In genomic region chr12:100298788-100299187, GRCm38 (mm10) we compare ENCODE assay signal across 11 mouse cellular contexts.
DNase-seq lines count a peak whose midpoint lies in the region; ATAC-seq lines count a peak whose summit lies in the region.
"Had no signal": no experiment of that assay in that cellular context is flagged by ENCODE, and none has a peak within 500 bp of the region (broad histone marks: within the 10 kb centered on the region; RNA-seq: fewer than 3 reads in every experiment).

No protein-coding gene starts in this region.

- no peaks in the 10 kb centered on the region for H3K27me3 ChIP-seq in forebrain, embryonic 10.5 days (ENCODE audit: poor library complexity, severe bottlenecking)
- no peaks in the 10 kb centered on the region for H3K27me3 ChIP-seq in forebrain, embryonic 15.5 days
- H3K27me3 ChIP-seq in hindbrain, embryonic 14.5 days (ENCODE audit: control insufficient read depth, insufficient read depth, low read length): no peaks in the 10 kb centered on the region
- no peaks in the 10 kb centered on the region for H3K27me3 ChIP-seq in hindbrain, embryonic 13.5 days
- no peaks in the 10 kb centered on the region for H3K27me3 ChIP-seq in lung, embryonic 16.5 days (ENCODE audit: control insufficient read depth, insufficient read depth, low read depth, low read length)
- H3K27me3 ChIP-seq in intestine, embryonic 16.5 days (replicated peaks; ENCODE audit: control insufficient read depth, insufficient read depth, low read length): no peaks in the 10 kb centered on the region
- H3K27me3 ChIP-seq: Patski had no signal

- H3K27ac ChIP-seq in forebrain, embryonic 10.5 days: 0 out of 2 replicates have a peak overlapping the region, but pooled peaks have one; percentile 12
- H3K27ac ChIP-seq in forebrain, embryonic 15.5 days (replicated peaks): no peak overlapping the region
- H3K27ac ChIP-seq in hindbrain, embryonic 14.5 days: peak overlapping the region; percentile 14; the same call in 1 of the 2 replicates
- no peak overlapping the region for H3K27ac ChIP-seq in hindbrain, embryonic 13.5 days
- peak overlapping the region; percentile 75 for H3K27ac ChIP-seq in lung, embryonic 16.5 days (ENCODE audit: low read length)
- peak overlapping the region; percentile 51; the same call in 1 of the 2 replicates for H3K27ac ChIP-seq in intestine, embryonic 16.5 days (ENCODE audit: low read length)

- no peak overlapping the region for H3K9ac ChIP-seq in forebrain, embryonic 15.5 days (replicated peaks)
- H3K9ac ChIP-seq in hindbrain, embryonic 14.5 days: no peak overlapping the region
- no peak overlapping the region for H3K9ac ChIP-seq in hindbrain, embryonic 13.5 days
- no peak overlapping the region for H3K9ac ChIP-seq in lung, embryonic 16.5 days (ENCODE audit: low read length)
- no peak overlapping the region for H3K9ac ChIP-seq in intestine, embryonic 16.5 days (ENCODE audit: low read depth, low read length)

- H3K4me2 ChIP-seq in forebrain, embryonic 15.5 days (replicated peaks): no peak overlapping the region
- H3K4me2 ChIP-seq in hindbrain, embryonic 14.5 days (replicated peaks): no peak overlapping the region
- H3K4me2 ChIP-seq in hindbrain, embryonic 13.5 days: no peak overlapping the region
- H3K4me2 ChIP-seq in lung, embryonic 16.5 days (ENCODE audit: low read depth, low read length): no peak overlapping the region
- H3K4me2 ChIP-seq in intestine, embryonic 16.5 days (ENCODE audit: low read depth, low read length): no peak overlapping the region

- 0 out of 2 replicates have a peak, but pooled peaks cover 4% of the 10 kb centered on the region for H3K4me1 ChIP-seq in forebrain, embryonic 10.5 days
- no peaks in the 10 kb centered on the region for H3K4me1 ChIP-seq in forebrain, embryonic 15.5 days
- no peaks in the 10 kb centered on the region for H3K4me1 ChIP-seq in hindbrain, embryonic 14.5 days (replicated peaks; ENCODE audit: control insufficient read depth, insufficient read depth, low read length)
- peaks cover 22% of the 10 kb centered on the region for H3K4me1 ChIP-seq in hindbrain, embryonic 13.5 days (replicated peaks)
- H3K4me1 ChIP-seq in lung, embryonic 16.5 days (replicated peaks; ENCODE audit: control insufficient read depth, insufficient read depth, low read length): peaks cover 10% of the 10 kb centered on the region; the same call in 1 of the 2 replicates
- H3K4me1 ChIP-seq in intestine, embryonic 16.5 days (ENCODE audit: control insufficient read depth, insufficient read depth, low read length): no peaks in the 10 kb centered on the region

- WGBS in forebrain, embryonic 10.5 days: 89% methylated on average over 2 of the region's 2 CpGs
- WGBS in forebrain, embryonic 15.5 days: 88% methylated on average over 2 of the region's 2 CpGs
- WGBS in hindbrain, embryonic 14.5 days: 70% methylated on average over 2 of the region's 2 CpGs
- 57% methylated on average over 2 of the region's 2 CpGs for WGBS in hindbrain, embryonic 13.5 days
- WGBS in lung, embryonic 16.5 days: 83% methylated on average over 2 of the region's 2 CpGs
- 77% methylated on average over 2 of the region's 2 CpGs for WGBS in intestine, embryonic 16.5 days

- H3K4me3 ChIP-seq in forebrain, embryonic 10.5 days: no peak overlapping the region
- H3K4me3 ChIP-seq in forebrain, embryonic 15.5 days: no peak overlapping the region
- no peak overlapping the region for H3K4me3 ChIP-seq in hindbrain, embryonic 14.5 days (replicated peaks; ENCODE audit: low read length)
- H3K4me3 ChIP-seq in hindbrain, embryonic 13.5 days: no peak overlapping the region
- H3K4me3 ChIP-seq in lung, embryonic 16.5 days (ENCODE audit: low read length): no peak overlapping the region
- no peak overlapping the region for H3K4me3 ChIP-seq in intestine, embryonic 16.5 days (ENCODE audit: low read length)

- peaks cover 20% of the 10 kb centered on the region for H3K36me3 ChIP-seq in forebrain, embryonic 10.5 days (replicated peaks)
- H3K36me3 ChIP-seq in forebrain, embryonic 15.5 days: no peaks in the 10 kb centered on the region; the same call in 1 of the 2 replicates
- peaks cover 8% of the 10 kb centered on the region; the same call in 1 of the 2 replicates for H3K36me3 ChIP-seq in hindbrain, embryonic 14.5 days (replicated peaks; ENCODE audit: control insufficient read depth, insufficient read depth)
- H3K36me3 ChIP-seq in hindbrain, embryonic 13.5 days: peaks cover 28% of the 10 kb centered on the region
- no peaks in the 10 kb centered on the region for H3K36me3 ChIP-seq in lung, embryonic 16.5 days (ENCODE audit: control insufficient read depth, insufficient read depth, low read length)
- peaks cover 3% of the 10 kb centered on the region; the same call in 1 of the 2 replicates for H3K36me3 ChIP-seq in intestine, embryonic 16.5 days (ENCODE audit: control insufficient read depth, insufficient read depth, low read length)

- no peaks in the 10 kb centered on the region for H3K9me3 ChIP-seq in forebrain, embryonic 10.5 days
- no peaks in the 10 kb centered on the region for H3K9me3 ChIP-seq in forebrain, embryonic 15.5 days
- peaks cover 2% of the 10 kb centered on the region; the same call in 1 of the 2 replicates for H3K9me3 ChIP-seq in hindbrain, embryonic 14.5 days (ENCODE audit: control insufficient read depth, low read length)
- no peaks in the 10 kb centered on the region for H3K9me3 ChIP-seq in hindbrain, embryonic 13.5 days
- H3K9me3 ChIP-seq in lung, embryonic 16.5 days (ENCODE audit: control insufficient read depth, low read length): no peaks in the 10 kb centered on the region
- 0 out of 2 replicates have a peak, but pooled peaks cover 2% of the 10 kb centered on the region for H3K9me3 ChIP-seq in intestine, embryonic 16.5 days (ENCODE audit: control insufficient read depth, low read length)

- ATAC-seq in forebrain, embryonic 15.5 days (replicated peaks): no peak
- no peak for ATAC-seq in hindbrain, embryonic 14.5 days (ENCODE audit: low FRiP score)
- no peak for ATAC-seq in hindbrain, embryonic 13.5 days (ENCODE audit: low FRiP score)
- peak; percentile 53 for ATAC-seq in lung, embryonic 16.5 days (ENCODE audit: low read depth)
- ATAC-seq in intestine, embryonic 16.5 days: no peak; the same call in 1 of the 2 replicates
- ATAC-seq: Patski had no signal

- DNase-seq in forebrain, embryonic 10.5 days (ENCODE audit: extremely low spot score, low spot score): no peak
- no peak for DNase-seq in hindbrain, embryonic 14.5 days (ENCODE audit: low spot score)
- DNase-seq in lung, postnatal 4 days: no peak
- DNase-seq in cerebellum, adult 11 months: no peak
- DNase-seq: cerebellum, adult 11-12 months; gastrocnemius, postnatal 36 days had no signal

Comparison
In these comparisons a context has a peak if more than half of its experiments do, and no peak if none do; other contexts are left out.
1. H3K27ac ChIP-seq: peak in forebrain, embryonic 10.5 days (single experiment), hindbrain, embryonic 14.5 days (single experiment), lung, embryonic 16.5 days (single experiment) and intestine, embryonic 16.5 days (single experiment); none in forebrain, embryonic 15.5 days (single experiment) and hindbrain, embryonic 13.5 days (single experiment).